Mouse (Mus musculus) midbrain, embryonic 14.5 days (tissue): ENCODE results near the gene Nadk2. TPM values are rescaled to one million over a fixed set of nuclear protein-coding genes. Genes with fewer than 3 reads are reported as not detected.

ENCODE experiments used
- ATAC-seq: fragments of 200-750 bp; cut with Nextera tagmentation; 2 replicates; pipeline ENCODE4 v1.8.0; 2017; ENCODE audit warnings: moderate number of reproducible peaks, moderate library complexity; ENCODE audit not compliant: low FRiP score, low TSS enrichment
- DNase-seq: peaks from one replicate; pipeline ENCODE4 v3.0.0-alpha.2; 2015
- H3K27ac ChIP-seq: fragments of 300-500 bp; sonication (generic); replicated peaks from 2 replicates; pipeline ENCODE4 v1.5.1; 2014; ENCODE audit warnings: mild to moderate bottlenecking, low read depth, low read length, moderate library complexity
- H3K27me3 ChIP-seq: fragments of 300-500 bp; sonication (generic); 2 replicates; pipeline ENCODE4 v1.6.1; 2014; ENCODE audit warnings: low read length, control low read depth, mixed read lengths; ENCODE audit not compliant: control insufficient read depth, insufficient read depth
- H3K36me3 ChIP-seq: fragments of 300-500 bp; sonication (generic); 2 replicates; pipeline ENCODE4 v1.6.1; 2014; ENCODE audit warnings: low read length, control low read depth; ENCODE audit not compliant: control insufficient read depth, insufficient read depth
- H3K4me1 ChIP-seq: fragments of 300-500 bp; sonication (generic); 2 replicates; pipeline ENCODE4 v1.6.1; 2014; ENCODE audit warnings: mild to moderate bottlenecking, antibody characterized with exemption, low read length, control low read depth; ENCODE audit not compliant: control insufficient read depth, insufficient read depth
- H3K4me2 ChIP-seq: fragments of 300-500 bp; sonication (generic); 2 replicates; pipeline ENCODE4 v1.6.1; 2014; ENCODE audit warnings: mild to moderate bottlenecking, low read length, moderate library complexity
- H3K4me3 ChIP-seq: fragments of 300-500 bp; sonication (generic); replicated peaks from 2 replicates; pipeline ENCODE4 v1.5.1; 2014; ENCODE audit warnings: low read depth, low read length
- H3K9ac ChIP-seq: fragments of 300-500 bp; sonication (generic); replicated peaks from 2 replicates; pipeline ENCODE4 v1.6.1; 2014; ENCODE audit warnings: mild to moderate bottlenecking, low read length, moderate library complexity
- H3K9me3 ChIP-seq: fragments of 300-500 bp; sonication (generic); 2 replicates; pipeline ENCODE4 v1.6.1; 2016; ENCODE audit warnings: low read length, control low read depth, mixed read lengths; ENCODE audit not compliant: control insufficient read depth
- WGBS: fragments of 180-500 bp; shearing (Covaris S2); extraction: QIAGEN DNeasy Blood & Tissue Kit; methylation state at CpG from one replicate; pipeline ENCODE4 v1.1.7; 2014; 5-methylcytosine and 5-hydroxymethylcytosine counted together
- polyA plus RNA-seq: library from polyadenylated mRNA; unstranded; fragments of >200 nt; fragmentation: Nextera tagmentation; extraction: Ambion mirVana; gene quantifications from 2 replicates; pipeline ENCODE4 v1.2.1, GENCODE M21; 2014

Gene Nadk2
- polyA plus RNA-seq, 1 experiment from 2014 or later, result 36.0 TPM

DNA sequence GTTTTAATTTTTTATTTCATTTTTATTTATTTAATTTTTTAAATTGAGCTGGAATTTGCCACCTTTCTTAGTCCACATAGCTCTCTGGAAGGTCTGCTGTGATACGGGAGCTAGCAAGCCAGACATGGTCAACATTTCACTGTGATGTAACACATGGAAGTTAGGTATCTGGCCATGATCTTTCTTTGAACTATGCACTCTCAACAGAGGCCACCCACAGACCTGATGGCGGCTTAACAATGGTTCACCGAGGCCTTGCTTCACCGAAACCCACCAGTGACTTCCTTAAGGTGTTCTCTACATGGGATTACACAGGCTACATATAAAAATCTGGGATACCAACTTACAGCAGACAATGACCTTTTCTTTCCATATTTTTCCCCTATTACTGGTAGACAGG is 43.1 kb downstream of the Nadk2 start:
- DNase-seq, result no peak
- no peak for ATAC-seq
- no peak overlapping the region for H3K4me2 ChIP-seq
- H3K27me3 ChIP-seq, result no peaks in the 10 kb centered on the region
- no peak overlapping the region for H3K9ac ChIP-seq
- 89% methylated on average over 4 of the region's 4 CpGs for WGBS
- peaks cover 76% of the 10 kb centered on the region for H3K36me3 ChIP-seq
- H3K4me3 ChIP-seq, result no peak overlapping the region
- H3K9me3 ChIP-seq, result no peaks in the 10 kb centered on the region
- H3K4me1 ChIP-seq, result no peaks in the 10 kb centered on the region
- no peak overlapping the region for H3K27ac ChIP-seq

DNA sequence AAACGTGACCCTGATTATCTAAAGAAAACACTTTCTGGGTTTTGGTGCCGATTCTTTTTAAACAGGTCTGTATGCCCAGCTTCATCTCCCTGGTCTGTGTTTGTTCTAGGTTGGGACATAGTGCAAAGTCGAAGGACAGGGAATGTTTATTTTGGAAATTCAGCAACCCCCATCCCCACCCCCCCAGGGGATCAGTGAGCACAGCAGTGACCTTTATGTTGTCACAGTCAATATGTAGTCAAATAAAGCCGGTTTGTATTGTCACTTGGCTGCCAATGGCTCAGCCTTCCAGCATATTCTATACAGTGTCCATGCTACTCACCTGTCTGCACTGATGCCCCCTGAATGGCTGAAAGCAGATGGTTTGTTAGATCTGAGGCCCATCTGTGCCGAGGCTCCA is 43.5 kb downstream of the Nadk2 start:
- DNase-seq, result no peak
- 83% methylated on average over 5 of the region's 5 CpGs for WGBS

DNA sequence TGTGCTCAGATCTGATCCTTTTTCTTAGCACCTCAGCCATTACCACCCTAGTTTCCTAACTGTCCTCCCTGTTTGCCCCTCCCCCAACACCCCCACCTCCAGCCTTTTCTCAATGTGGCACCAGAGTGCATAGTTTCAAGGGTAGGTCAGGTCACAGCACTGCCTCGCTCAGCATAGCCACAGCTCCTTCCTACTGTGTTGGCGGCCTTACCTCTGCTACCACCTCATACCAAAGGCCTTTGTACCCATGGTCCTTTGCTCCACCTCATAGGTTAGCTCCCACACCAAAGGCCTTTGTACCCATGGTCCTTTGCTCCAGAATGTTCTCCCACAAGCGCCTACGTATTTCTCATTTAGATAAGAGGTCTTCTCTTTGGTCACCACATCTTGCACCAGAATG is 47.8 kb downstream of the Nadk2 start:
- no peaks in the 10 kb centered on the region for H3K9me3 ChIP-seq
- WGBS, result 89% methylated on average over 4 of the region's 4 CpGs
- H3K4me1 ChIP-seq, result no peaks in the 10 kb centered on the region
- H3K36me3 ChIP-seq, result peaks cover 83% of the 10 kb centered on the region
- no peak overlapping the region for H3K4me3 ChIP-seq
- DNase-seq (no peak), ATAC-seq (no peak)
- H3K9ac ChIP-seq, result no peak overlapping the region
- H3K27ac ChIP-seq, result no peak overlapping the region
- H3K4me2 ChIP-seq, result no peak overlapping the region
- H3K27me3 ChIP-seq, result no peaks in the 10 kb centered on the region

More for the DNA sequence above, 43.5 kb downstream of the Nadk2 start:
- no peak overlapping the region for H3K9ac ChIP-seq
- no peaks in the 10 kb centered on the region for H3K4me1 ChIP-seq
- peaks cover 79% of the 10 kb centered on the region for H3K36me3 ChIP-seq
- H3K27me3 ChIP-seq, result no peaks in the 10 kb centered on the region
- no peak for ATAC-seq
- H3K27ac ChIP-seq, result no peak overlapping the region
- no peak overlapping the region for H3K4me3 ChIP-seq
- no peak overlapping the region for H3K4me2 ChIP-seq
- no peaks in the 10 kb centered on the region for H3K9me3 ChIP-seq

DNA sequence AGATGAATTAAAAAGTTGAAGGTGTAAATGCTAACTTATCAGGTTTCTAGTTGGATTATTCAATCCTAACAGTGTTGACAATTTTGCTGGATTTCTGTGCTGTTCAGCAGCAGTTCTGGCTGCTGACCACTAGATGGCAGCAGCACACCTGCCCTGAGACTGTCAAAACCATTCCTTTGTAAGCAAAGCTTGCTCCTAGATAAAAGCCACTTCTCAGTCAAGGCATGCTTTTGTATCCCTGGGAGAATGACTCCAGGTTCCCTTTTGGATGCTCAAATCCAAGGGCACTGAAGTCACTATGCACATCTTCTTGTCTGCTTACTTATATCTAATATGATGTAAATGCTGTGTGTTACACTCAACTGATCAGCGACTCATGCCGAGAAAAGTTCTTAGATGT is 49.0 kb downstream of the Nadk2 start:
- DNase-seq, result peak; percentile 86
- no peak overlapping the region for H3K9ac ChIP-seq
- no peaks in the 10 kb centered on the region for H3K27me3 ChIP-seq
- H3K36me3 ChIP-seq, result peaks cover 83% of the 10 kb centered on the region
- no peaks in the 10 kb centered on the region for H3K4me1 ChIP-seq
- no peak overlapping the region for H3K4me2 ChIP-seq
- ATAC-seq, result peak; percentile 66; the same call in 1 of the 2 replicates
- H3K4me3 ChIP-seq, result no peak overlapping the region
- H3K27ac ChIP-seq, result no peak overlapping the region
- 86% methylated on average over 2 of the region's 2 CpGs for WGBS
- no peaks in the 10 kb centered on the region for H3K9me3 ChIP-seq

DNA sequence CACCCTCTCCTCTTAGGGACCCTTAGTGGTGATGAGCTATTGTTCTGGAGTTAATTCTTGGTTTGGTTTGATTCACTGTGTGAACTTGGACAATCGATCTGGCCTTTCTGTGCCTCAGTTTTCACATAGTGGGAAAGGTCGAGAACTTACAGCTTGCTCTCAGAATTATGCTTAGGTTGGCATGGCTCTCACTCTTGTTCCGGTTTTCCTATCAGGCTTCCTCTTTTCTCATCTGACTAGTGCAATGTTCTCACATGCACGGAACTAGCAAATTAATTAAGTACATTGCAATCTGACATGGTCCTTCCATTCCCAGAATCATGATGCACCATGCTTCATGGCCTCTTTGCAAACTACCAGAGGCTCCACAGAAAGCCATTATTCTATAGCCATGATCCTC is 51.9 kb downstream of the Nadk2 start:
- peaks cover 68% of the 10 kb centered on the region for H3K36me3 ChIP-seq
- H3K4me3 ChIP-seq, result no peak overlapping the region
- H3K9ac ChIP-seq, result no peak overlapping the region
- no peak overlapping the region for H3K4me2 ChIP-seq
- WGBS, result 94% methylated on average over 4 of the region's 4 CpGs
- no peaks in the 10 kb centered on the region for H3K4me1 ChIP-seq
- H3K27ac ChIP-seq, result no peak overlapping the region
- H3K27me3 ChIP-seq, result no peaks in the 10 kb centered on the region
- ATAC-seq (no peak), DNase-seq (no peak)
- no peaks in the 10 kb centered on the region for H3K9me3 ChIP-seq

DNA sequence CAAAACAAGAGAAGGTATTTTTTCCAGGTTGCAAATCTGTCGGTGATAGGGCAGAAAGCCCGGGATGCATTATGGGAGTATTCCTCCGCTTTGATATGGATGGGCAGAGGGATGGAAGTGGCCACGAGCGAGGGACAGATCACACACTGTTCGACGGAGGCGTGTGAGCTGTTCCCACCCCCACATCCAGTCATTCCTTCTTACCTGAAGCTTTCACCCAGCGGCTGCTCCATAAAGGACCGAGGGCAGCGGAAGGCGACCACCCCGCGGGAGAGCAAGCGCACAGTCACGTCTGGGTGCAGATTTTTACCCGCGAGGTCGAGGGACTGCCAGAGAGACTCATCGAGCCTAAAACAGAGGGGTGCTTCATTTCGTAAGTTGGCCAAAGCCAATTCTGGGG is 53.8 kb downstream of the Nadk2 start:
- WGBS, result 93% methylated on average over 21 of the region's 21 CpGs
- DNase-seq (no peak), ATAC-seq (no peak)
- Histone ChIP-seq H3K36me3 (peaks cover 65% of the 10 kb centered on the region), H3K27me3 (no peaks in the 10 kb centered on the region), H3K27ac (no peak overlapping the region), H3K4me3 (no peak overlapping the region), H3K9me3 (no peaks in the 10 kb centered on the region), H3K4me1 (no peaks in the 10 kb centered on the region), H3K9ac (no peak overlapping the region), H3K4me2 (no peak overlapping the region)

DNA sequence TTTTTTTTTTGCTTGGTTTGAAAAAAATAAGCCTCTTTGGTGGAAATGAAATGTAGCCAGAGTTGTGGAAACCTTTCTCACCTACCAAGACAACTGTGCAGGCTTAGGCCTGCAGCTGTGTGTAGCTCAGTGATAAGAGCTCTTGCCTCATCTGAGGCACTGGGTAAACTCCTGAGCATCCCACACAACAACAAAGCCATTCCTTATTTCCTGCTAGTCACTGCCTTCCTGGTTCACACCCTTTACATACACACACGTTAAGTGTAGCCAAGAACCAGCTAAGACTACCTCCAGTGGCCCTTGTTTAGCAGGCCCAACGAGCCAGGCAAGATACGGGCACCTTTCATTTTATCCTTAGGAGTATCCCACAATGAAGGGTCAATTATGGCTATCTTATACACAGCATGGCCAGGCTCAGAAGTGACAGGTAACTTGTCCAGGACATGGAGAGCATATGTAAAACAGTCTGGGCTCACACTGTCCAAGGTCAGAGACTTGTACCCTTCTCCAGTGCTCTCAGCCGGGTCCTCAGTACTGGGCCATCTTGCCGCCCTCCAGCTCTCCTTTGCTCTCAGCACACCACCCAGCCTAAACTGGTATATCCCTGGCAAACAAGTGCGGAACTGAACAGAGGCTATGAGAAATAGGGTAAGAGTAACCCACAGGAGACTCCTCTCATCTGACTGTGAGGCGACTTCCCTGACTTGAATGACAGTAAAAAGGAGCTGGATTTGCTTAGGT is 56.2 kb downstream of the Nadk2 start:
- H3K4me3 ChIP-seq, result no peak overlapping the region
- WGBS, result 92% methylated on average over 7 of the region's 7 CpGs
- H3K9ac ChIP-seq, result no peak overlapping the region
- no peak for DNase-seq
- no peak overlapping the region for H3K4me2 ChIP-seq
- H3K36me3 ChIP-seq, result peaks cover 64% of the 10 kb centered on the region
- no peak for ATAC-seq
- H3K27ac ChIP-seq, result no peak overlapping the region
- H3K9me3 ChIP-seq, result no peaks in the 10 kb centered on the region
- H3K27me3 ChIP-seq, result no peaks in the 10 kb centered on the region
- H3K4me1 ChIP-seq, result no peaks in the 10 kb centered on the region

DNA sequence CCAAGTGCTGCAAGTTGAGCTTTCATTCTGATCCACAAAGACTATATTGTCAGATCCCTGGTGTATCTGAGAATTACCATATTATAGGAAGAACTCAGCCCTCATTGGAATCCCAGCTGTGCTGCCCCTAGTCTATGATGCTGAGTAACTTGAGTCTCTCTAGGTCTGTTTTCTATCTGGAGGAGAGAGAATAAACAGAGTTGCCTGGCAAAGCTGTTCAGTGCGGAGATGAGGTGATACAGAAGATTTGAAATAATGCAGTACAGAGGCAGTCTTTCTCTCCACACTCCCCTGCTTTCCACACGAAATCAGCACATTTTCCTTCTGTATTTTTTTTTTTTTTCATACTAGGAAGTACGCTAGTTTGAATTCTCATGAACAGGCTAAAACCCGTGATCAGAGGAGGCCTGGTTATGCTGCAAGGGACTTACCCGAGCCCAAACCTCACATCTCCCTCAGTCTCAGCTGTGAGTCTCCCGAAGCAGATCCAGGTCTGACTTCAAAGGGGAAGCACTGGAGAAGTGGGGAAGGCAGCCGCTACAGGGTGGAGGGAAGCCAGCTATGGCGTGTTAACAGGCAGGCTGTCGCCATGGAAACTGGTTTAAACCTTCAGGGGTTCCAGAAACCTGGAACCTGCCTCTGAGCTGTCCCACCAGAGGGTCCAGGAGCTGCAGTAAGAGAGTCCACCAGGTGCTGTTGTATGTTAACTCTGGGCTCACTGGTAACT is 59.9 kb downstream of the Nadk2 start:
- H3K27me3 ChIP-seq, result no peaks in the 10 kb centered on the region
- no peak overlapping the region for H3K4me3 ChIP-seq
- no peak overlapping the region for H3K27ac ChIP-seq
- 72% methylated on average over 9 of the region's 9 CpGs for WGBS
- peaks cover 39% of the 10 kb centered on the region; the same call in 1 of the 2 replicates for H3K36me3 ChIP-seq
- peak; percentile 56 for DNase-seq
- H3K4me2 ChIP-seq, result no peak overlapping the region
- H3K9ac ChIP-seq, result no peak overlapping the region
- peak; percentile 29; the same call in 1 of the 2 replicates for ATAC-seq
- H3K9me3 ChIP-seq, result no peaks in the 10 kb centered on the region
- H3K4me1 ChIP-seq, result no peaks in the 10 kb centered on the region

DNA sequence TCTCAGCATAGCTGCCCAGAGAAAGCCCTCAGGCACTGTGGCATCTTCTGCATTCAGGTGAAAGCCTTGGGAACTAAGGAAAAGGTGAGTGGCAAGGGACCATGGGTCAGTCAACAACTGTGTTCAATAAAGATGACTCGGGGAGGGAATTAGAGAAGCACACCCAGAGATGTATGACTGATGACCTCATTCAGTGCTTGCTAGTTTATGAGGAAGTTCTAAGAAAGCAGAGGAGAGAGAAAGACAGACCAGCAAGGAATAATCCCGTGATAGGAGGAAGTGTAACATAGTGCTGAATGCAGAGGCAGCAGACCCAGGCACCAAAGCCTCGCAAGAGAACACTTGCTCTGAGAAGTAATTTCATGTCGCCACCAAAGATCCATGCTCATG is 60.4 kb downstream of the Nadk2 start:
- Histone ChIP-seq H3K4me2 (no peak overlapping the region), H3K4me3 (no peak overlapping the region), H3K9me3 (no peaks in the 10 kb centered on the region), H3K36me3 (peaks cover 37% of the 10 kb centered on the region; the same call in 1 of the 2 replicates), H3K9ac (no peak overlapping the region), H3K27me3 (no peaks in the 10 kb centered on the region), H3K27ac (no peak overlapping the region), H3K4me1 (no peaks in the 10 kb centered on the region)
- DNase-seq (no peak), ATAC-seq (no peak)
- WGBS, result 86% methylated on average over 4 of the region's 4 CpGs
